Mouse (Mus musculus) heart, postnatal 0 days (tissue): Measurements from ENCODE around the gene Brat1. TPM values are rescaled to one million over a fixed set of nuclear protein-coding genes. Genes with fewer than 3 reads are reported as not detected.
A peak's percentile ranks its signal among the peaks of the same experiment; 100 is the strongest.

ENCODE experiments used
- ATAC-seq: fragments of 200-750 bp; cut with Nextera tagmentation; 2 replicates; pipeline ENCODE4 v1.8.0; 2017; ENCODE audit warnings: low read depth, moderate number of reproducible peaks, moderate library complexity; ENCODE audit not compliant: insufficient read depth
- DNase-seq: peaks from one replicate; pipeline ENCODE4 v3.0.0-alpha.2; 2016; ENCODE audit warnings: low spot score
- H3K27ac ChIP-seq: fragments of 300-500 bp; sonication (generic); 2 replicates; pipeline ENCODE4 v1.5.1; 2014; ENCODE audit warnings: low read depth, mild to moderate bottlenecking
- H3K27me3 ChIP-seq: fragments of 300-500 bp; sonication (generic); 2 replicates; pipeline ENCODE4 v1.6.1; 2014; ENCODE audit warnings: low read length, mixed read lengths; ENCODE audit not compliant: control insufficient read depth, insufficient read depth
- H3K36me3 ChIP-seq: fragments of 300-500 bp; sonication (generic); replicated peaks from 2 replicates; pipeline ENCODE4 v1.6.1; 2014; ENCODE audit warnings: low read length, mixed read lengths; ENCODE audit not compliant: control insufficient read depth, insufficient read depth
- H3K4me1 ChIP-seq: fragments of 300-500 bp; sonication (generic); 2 replicates; pipeline ENCODE4 v1.6.1; 2014; ENCODE audit warnings: antibody characterized with exemption; ENCODE audit not compliant: control insufficient read depth, insufficient read depth
- H3K4me2 ChIP-seq: fragments of 300-500 bp; sonication (generic); 2 replicates; pipeline ENCODE4 v1.6.1; 2014; ENCODE audit warnings: low read depth, mild to moderate bottlenecking, low read length, moderate library complexity
- H3K4me3 ChIP-seq: fragments of 300-500 bp; sonication (generic); 2 replicates; pipeline ENCODE4 v1.5.1; 2014; ENCODE audit warnings: low read depth, low read length
- H3K9ac ChIP-seq: fragments of 300-500 bp; sonication (generic); replicated peaks from 2 replicates; pipeline ENCODE4 v1.6.1; 2014; ENCODE audit warnings: low read depth, low read length, mixed read lengths
- H3K9me3 ChIP-seq: fragments of 300-500 bp; sonication (generic); replicated peaks from 2 replicates; pipeline ENCODE4 v1.6.1; 2016; ENCODE audit warnings: low read length; ENCODE audit not compliant: control insufficient read depth
- CTCF ChIP-seq: IDR thresholded peaks from 2 replicates; pipeline ENCODE4 v1.5.1; 2016; ENCODE audit warnings: antibody characterized with exemption, control low read depth, low read depth
- EP300 ChIP-seq: IDR thresholded peaks from 2 replicates; pipeline ENCODE4 v1.6.1; 2016; ENCODE audit warnings: antibody characterized with exemption, low read depth
- WGBS: fragments of 180-500 bp; shearing (Covaris S2); extraction: QIAGEN DNeasy Blood & Tissue Kit; methylation state at CpG from one replicate; pipeline ENCODE4 v1.1.7; 2014; 5-methylcytosine and 5-hydroxymethylcytosine counted together
- polyA plus RNA-seq: library from polyadenylated mRNA; unstranded; fragments of >200 nt; fragmentation: Nextera tagmentation; extraction: Ambion mirVana; gene quantifications from 2 replicates; pipeline ENCODE4 v1.2.1, GENCODE M21; 2015
- total RNA-seq: library from RNA; depleted of rRNA; stranded (reverse); fragments of >200 nt; gene quantifications from 2 replicates; pipeline ENCODE4 v1.2.3, GENCODE M21; 2014; ENCODE audit warnings: low replicate concordance

Brat1 gene
- total and polyA plus RNA-seq, 2 experiments from 2014 or later = 9.5 to 25.0 TPM

- peak; percentile 73 for TF ChIP-seq CTCF
- TF ChIP-seq EP300 = no peak
- DNase-seq (no peak), ATAC-seq (peak; percentile 41)
- Histone ChIP-seq H3K9me3 (no peaks in the 10 kb centered on the region), H3K27ac (no peak overlapping the region), H3K4me1 (no peaks in the 10 kb centered on the region), H3K4me3 (no peak overlapping the region), H3K27me3 (no peaks in the 10 kb centered on the region), H3K36me3 (peaks cover 19% of the 10 kb centered on the region), H3K4me2 (no peak overlapping the region), H3K9ac (no peak overlapping the region)
- WGBS = 65% methylated on average over 16 of the region's 16 CpGs
These were observed 20.3 kb upstream of the Brat1 start for GRCm38 (mm10) chr5:140684343-140685148.

- no peak for TF ChIP-seq EP300
- no peak for TF ChIP-seq CTCF
- ATAC-seq = no peak
- WGBS = 69% methylated on average over 3 of the region's 3 CpGs
These were observed 16.4 kb upstream of the Brat1 start for GRCm38 (mm10) chr5:140688434-140688833.

GRCm38 (mm10) chr5:140695987-140696386 lies 8.8 kb upstream of the Brat1 start:
- no peaks in the 10 kb centered on the region for H3K9me3 ChIP-seq
- no peak overlapping the region for H3K4me3 ChIP-seq
- no peaks in the 10 kb centered on the region for H3K4me1 ChIP-seq
- peaks cover 19% of the 10 kb centered on the region for H3K36me3 ChIP-seq
- no peak overlapping the region for H3K27ac ChIP-seq
- no peaks in the 10 kb centered on the region for H3K27me3 ChIP-seq
- 87% methylated on average over 7 of the region's 7 CpGs for WGBS
- no peak overlapping the region for H3K9ac ChIP-seq
- ATAC-seq = no peak
- H3K4me2 ChIP-seq = no peak overlapping the region
- no peak for TF ChIP-seq CTCF
- TF ChIP-seq EP300 = no peak
- DNase-seq = no peak

More at GRCm38 (mm10) chr5:140688434-140688833, 16.4 kb upstream of the Brat1 start:
- Histone ChIP-seq H3K27me3 (no peaks in the 10 kb centered on the region), H3K9me3 (no peaks in the 10 kb centered on the region), H3K4me1 (no peaks in the 10 kb centered on the region), H3K4me2 (no peak overlapping the region), H3K4me3 (no peak overlapping the region), H3K27ac (no peak overlapping the region), H3K9ac (no peak overlapping the region), H3K36me3 (peaks cover 34% of the 10 kb centered on the region)
- no peak for DNase-seq

- Histone ChIP-seq H3K27me3 (no peaks in the 10 kb centered on the region), H3K36me3 (peaks cover 12% of the 10 kb centered on the region), H3K9me3 (no peaks in the 10 kb centered on the region), H3K27ac (no peak overlapping the region), H3K4me2 (no peak overlapping the region), H3K4me1 (peaks cover 7% of the 10 kb centered on the region), H3K9ac (no peak overlapping the region), H3K4me3 (no peak overlapping the region)
- TF ChIP-seq CTCF = no peak
- TF ChIP-seq EP300 = no peak
- no peak for ATAC-seq
- DNase-seq = no peak
- WGBS = 64% methylated on average over 9 of the region's 9 CpGs
These were observed 5.0 kb upstream of the Brat1 start for GRCm38 (mm10) chr5:140699776-140700175.

- WGBS = under 1% methylated on average over 25 of the region's 25 CpGs
- Histone ChIP-seq H3K27ac (peak overlapping the region; percentile 53), H3K4me3 (peak overlapping the region; percentile 63), H3K9me3 (no peaks in the 10 kb centered on the region), H3K27me3 (no peaks in the 10 kb centered on the region), H3K4me2 (peak overlapping the region; percentile 78), H3K36me3 (0 out of 2 replicates have a peak, but pooled peaks cover 4% of the 10 kb centered on the region), H3K9ac (peak overlapping the region; percentile 71), H3K4me1 (peaks cover 16% of the 10 kb centered on the region)
- TF ChIP-seq EP300 (no peak), CTCF (no peak)
- peak; percentile 29 for DNase-seq
- no peak for ATAC-seq
These were observed 3.1 kb upstream of the Brat1 start for GRCm38 (mm10) chr5:140701661-140702060.
